Mouse (Mus musculus) kidney, embryonic 15.5 days (tissue): Measurements from ENCODE around the gene Zfp148. TPM values are rescaled to one million over a fixed set of nuclear protein-coding genes. Genes with fewer than 3 reads are reported as not detected.

Experiments
- ATAC-seq: fragments of 200-750 bp; cut with Nextera tagmentation; replicated peaks from 2 replicates; pipeline ENCODE4 v1.8.0; 2017; ENCODE audit warnings: moderate TSS enrichment; ENCODE audit not compliant: low FRiP score
- H3K27ac ChIP-seq: fragments of 300-500 bp; sonication (generic); 2 replicates; pipeline ENCODE4 v1.5.1; 2015; ENCODE audit warnings: mild to moderate bottlenecking, inconsistent platforms
- H3K27me3 ChIP-seq: fragments of 300-500 bp; sonication (generic); 2 replicates; pipeline ENCODE4 v1.6.1; 2015; ENCODE audit warnings: inconsistent platforms
- H3K36me3 ChIP-seq: fragments of 300-500 bp; sonication (generic); 2 replicates; pipeline ENCODE4 v1.6.1; 2015; ENCODE audit warnings: inconsistent platforms
- H3K4me1 ChIP-seq: fragments of 300-500 bp; sonication (generic); 2 replicates; pipeline ENCODE4 v1.6.1; 2015; ENCODE audit warnings: inconsistent platforms
- H3K4me2 ChIP-seq: fragments of 300-500 bp; sonication (generic); 2 replicates; pipeline ENCODE4 v1.6.1; 2015; ENCODE audit warnings: moderate library complexity, mild to moderate bottlenecking, inconsistent platforms
- H3K4me3 ChIP-seq: fragments of 300-500 bp; sonication (generic); replicated peaks from 2 replicates; pipeline ENCODE4 v1.5.1; 2015; ENCODE audit warnings: mild to moderate bottlenecking, inconsistent platforms
- H3K9ac ChIP-seq: fragments of 300-500 bp; sonication (generic); 2 replicates; pipeline ENCODE4 v1.6.1; 2015; ENCODE audit warnings: mild to moderate bottlenecking, inconsistent platforms
- H3K9me3 ChIP-seq: fragments of 300-500 bp; sonication (generic); replicated peaks from 2 replicates; pipeline ENCODE4 v1.6.1; 2016; ENCODE audit warnings: inconsistent platforms
- WGBS: fragments of 180-500 bp; shearing (Covaris S2); methylation state at CpG from one replicate; pipeline ENCODE4 v1.1.7; 2015; ENCODE audit warnings: mixed read lengths; 5-methylcytosine and 5-hydroxymethylcytosine counted together
- polyA plus RNA-seq: library from polyadenylated mRNA; unstranded; fragments of >200 nt; fragmentation: Nextera tagmentation; extraction: Ambion mirVana; gene quantifications from 2 replicates; pipeline ENCODE4 v1.2.1, GENCODE M21; 2015

Zfp148 gene
- polyA plus RNA-seq, 1 experiment from 2014 or later: 57.7 TPM

GRCm38 (mm10) chr16:33415607-33416006, 35.0 kb downstream of the Zfp148 start:
- H3K4me1 ChIP-seq: peaks cover 33% of the 10 kb centered on the region
- no peak for ATAC-seq
- no peak overlapping the region for H3K4me2 ChIP-seq
- no peaks in the 10 kb centered on the region for H3K9me3 ChIP-seq
- no peak overlapping the region for H3K9ac ChIP-seq
- 67% methylated on average over 5 of the region's 5 CpGs for WGBS
- no peak overlapping the region for H3K4me3 ChIP-seq
- 0 out of 2 replicates have a peak overlapping the region, but pooled peaks have one; percentile 3 for H3K27ac ChIP-seq
- H3K36me3 ChIP-seq: no peaks in the 10 kb centered on the region; the same call in 1 of the 2 replicates
- no peaks in the 10 kb centered on the region for H3K27me3 ChIP-seq

- no peak for ATAC-seq
- Histone ChIP-seq H3K9ac (no peak overlapping the region), H3K4me3 (no peak overlapping the region), H3K9me3 (no peaks in the 10 kb centered on the region), H3K27me3 (no peaks in the 10 kb centered on the region), H3K4me1 (no peaks in the 10 kb centered on the region), H3K4me2 (no peak overlapping the region), H3K36me3 (peaks cover 52% of the 10 kb centered on the region), H3K27ac (no peak overlapping the region)
- WGBS: 92% methylated on average over 3 of the region's 3 CpGs
These were observed 47.7 kb downstream of the Zfp148 start for GRCm38 (mm10) chr16:33428327-33428726.

- Histone ChIP-seq H3K27ac (no peak overlapping the region), H3K9me3 (no peaks in the 10 kb centered on the region), H3K9ac (no peak overlapping the region), H3K4me2 (no peak overlapping the region), H3K4me3 (no peak overlapping the region), H3K36me3 (peaks cover 51% of the 10 kb centered on the region), H3K4me1 (no peaks in the 10 kb centered on the region), H3K27me3 (no peaks in the 10 kb centered on the region)
- ATAC-seq: no peak
- 88% methylated on average over 2 of the region's 2 CpGs for WGBS
These were observed 51.0 kb downstream of the Zfp148 start for GRCm38 (mm10) chr16:33431660-33432059.

GRCm38 (mm10) chr16:33441065-33441464, 60.4 kb downstream of the Zfp148 start:
- Histone ChIP-seq H3K4me3 (no peak overlapping the region), H3K27ac (no peak overlapping the region), H3K9me3 (no peaks in the 10 kb centered on the region), H3K36me3 (peaks cover 15% of the 10 kb centered on the region), H3K4me2 (no peak overlapping the region), H3K9ac (no peak overlapping the region), H3K27me3 (no peaks in the 10 kb centered on the region), H3K4me1 (no peaks in the 10 kb centered on the region)
- ATAC-seq: no peak
- WGBS: 82% methylated on average over 6 of the region's 6 CpGs

GRCm38 (mm10) chr16:33446830-33447229, 66.2 kb downstream of the Zfp148 start:
- ATAC-seq: no peak
- H3K9me3 ChIP-seq: no peaks in the 10 kb centered on the region
- H3K4me3 ChIP-seq: no peak overlapping the region
- WGBS: 41% methylated on average over 5 of the region's 5 CpGs
- H3K27me3 ChIP-seq: no peaks in the 10 kb centered on the region
- H3K4me2 ChIP-seq: no peak overlapping the region
- H3K4me1 ChIP-seq: peaks cover 10% of the 10 kb centered on the region
- no peak overlapping the region for H3K27ac ChIP-seq
- peaks cover 14% of the 10 kb centered on the region; the same call in 1 of the 2 replicates for H3K36me3 ChIP-seq
- no peak overlapping the region for H3K9ac ChIP-seq

- Histone ChIP-seq H3K4me2 (no peak overlapping the region), H3K36me3 (peaks cover 22% of the 10 kb centered on the region), H3K27ac (no peak overlapping the region), H3K9me3 (no peaks in the 10 kb centered on the region), H3K4me1 (peaks cover 4% of the 10 kb centered on the region), H3K4me3 (no peak overlapping the region), H3K27me3 (no peaks in the 10 kb centered on the region), H3K9ac (no peak overlapping the region)
- no peak for ATAC-seq
- 77% methylated on average over 2 of the region's 2 CpGs for WGBS
These were observed 73.2 kb downstream of the Zfp148 start for GRCm38 (mm10) chr16:33453826-33454225.

- WGBS: 60% methylated on average over 2 of the region's 2 CpGs
- Histone ChIP-seq H3K27me3 (no peaks in the 10 kb centered on the region), H3K4me2 (no peak overlapping the region), H3K4me3 (no peak overlapping the region), H3K27ac (no peak overlapping the region), H3K4me1 (peaks cover 4% of the 10 kb centered on the region), H3K9ac (no peak overlapping the region), H3K9me3 (no peaks in the 10 kb centered on the region), H3K36me3 (peaks cover 23% of the 10 kb centered on the region)
- ATAC-seq: no peak
These were observed 73.7 kb downstream of the Zfp148 start for GRCm38 (mm10) chr16:33454306-33454705.

GRCm38 (mm10) chr16:33455263-33455910, 74.8 kb downstream of the Zfp148 start:
- H3K36me3 ChIP-seq: peaks cover 33% of the 10 kb centered on the region
- H3K9ac ChIP-seq: no peak overlapping the region
- no peak overlapping the region for H3K27ac ChIP-seq
- H3K27me3 ChIP-seq: no peaks in the 10 kb centered on the region
- ATAC-seq: no peak
- WGBS: 62% methylated on average over 6 of the region's 6 CpGs
- peaks cover 4% of the 10 kb centered on the region for H3K4me1 ChIP-seq
- no peaks in the 10 kb centered on the region for H3K9me3 ChIP-seq
- no peak overlapping the region for H3K4me3 ChIP-seq
- no peak overlapping the region for H3K4me2 ChIP-seq

GRCm38 (mm10) chr16:33459101-33459500, 78.5 kb downstream of the Zfp148 start:
- Histone ChIP-seq H3K9me3 (no peaks in the 10 kb centered on the region), H3K27me3 (no peaks in the 10 kb centered on the region), H3K4me1 (peaks cover 5% of the 10 kb centered on the region), H3K4me2 (no peak overlapping the region), H3K9ac (no peak overlapping the region), H3K4me3 (no peak overlapping the region), H3K27ac (no peak overlapping the region), H3K36me3 (peaks cover 42% of the 10 kb centered on the region)
- no peak for ATAC-seq
- WGBS: 87% methylated on average over 1 of the region's 1 CpGs

- no peak overlapping the region for H3K4me2 ChIP-seq
- H3K27me3 ChIP-seq: no peaks in the 10 kb centered on the region
- 75% methylated on average over 3 of the region's 3 CpGs for WGBS
These were observed 80.8 kb downstream of the Zfp148 start for GRCm38 (mm10) chr16:33461416-33461815.

GRCm38 (mm10) chr16:33464509-33465241, 84.0 kb downstream of the Zfp148 start:
- Histone ChIP-seq H3K9ac (no peak overlapping the region), H3K4me3 (no peak overlapping the region), H3K4me2 (no peak overlapping the region), H3K27me3 (no peaks in the 10 kb centered on the region), H3K9me3 (no peaks in the 10 kb centered on the region), H3K27ac (no peak overlapping the region), H3K36me3 (peaks cover 38% of the 10 kb centered on the region), H3K4me1 (peaks cover 6% of the 10 kb centered on the region; the same call in 1 of the 2 replicates)
- ATAC-seq: no peak
- 93% methylated on average over 4 of the region's 4 CpGs for WGBS

More at GRCm38 (mm10) chr16:33461416-33461815, 80.8 kb downstream of the Zfp148 start:
- Histone ChIP-seq H3K27ac (no peak overlapping the region), H3K4me3 (no peak overlapping the region), H3K36me3 (peaks cover 50% of the 10 kb centered on the region), H3K9me3 (no peaks in the 10 kb centered on the region), H3K9ac (no peak overlapping the region), H3K4me1 (peaks cover 3% of the 10 kb centered on the region; the same call in 1 of the 2 replicates)
- no peak for ATAC-seq

GRCm38 (mm10) chr16:33465242-33465614, 84.6 kb downstream of the Zfp148 start:
- no peaks in the 10 kb centered on the region for H3K9me3 ChIP-seq
- H3K27me3 ChIP-seq: no peaks in the 10 kb centered on the region
- peaks cover 6% of the 10 kb centered on the region; the same call in 1 of the 2 replicates for H3K4me1 ChIP-seq
- 93% methylated on average over 4 of the region's 4 CpGs for WGBS
- H3K4me2 ChIP-seq: no peak overlapping the region
- H3K36me3 ChIP-seq: peaks cover 36% of the 10 kb centered on the region
- H3K27ac ChIP-seq: no peak overlapping the region
- H3K4me3 ChIP-seq: no peak overlapping the region
- no peak overlapping the region for H3K9ac ChIP-seq
- no peak for ATAC-seq
